Mouse (Mus musculus): ENCODE measurements at regions not wholly inside any gene's neighbourhood (a gene's known extent, or its start where the extent isn't known, plus 50 kb on each side); places are given as distances from the start of the nearest gene placed in this dataset.

DNA sequence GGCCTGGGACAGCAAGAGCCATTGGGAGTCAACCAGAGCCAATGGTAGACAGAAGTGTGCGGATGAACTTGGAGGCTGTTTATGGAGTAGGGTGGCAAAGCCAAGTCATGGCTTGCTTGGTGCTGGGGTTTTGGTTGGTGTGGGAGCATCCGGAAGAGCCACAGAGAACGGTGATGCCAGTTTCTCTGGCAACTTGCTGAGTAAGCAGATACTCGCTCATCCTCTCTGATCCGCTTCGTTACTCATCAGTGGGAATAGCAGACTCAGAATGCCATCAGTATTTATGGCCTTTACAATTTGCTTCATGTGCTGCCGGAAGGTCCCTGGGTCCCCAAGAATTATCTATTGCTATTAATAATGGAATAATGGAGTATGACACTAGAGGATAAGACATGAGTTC lies 1202.9 kb upstream of the A1bg start:
- no peak for DNase-seq (ENCODE audit: low read depth, low spot score)
- Histone ChIP-seq H3K36me3 (ENCODE audit: control insufficient read depth, insufficient read depth, low read length, poor library complexity, severe bottlenecking) (peaks cover 12% of the 10 kb centered on the region; the same call in 1 of the 2 replicates), H3K9ac (ENCODE audit: insufficient read depth, low read depth, low read length, poor library complexity, severe bottlenecking) (no peak overlapping the region), H3K9me3 (ENCODE audit: control insufficient read depth, insufficient read depth, low read depth, low read length) (no peaks in the 10 kb centered on the region), H3K4me3 (ENCODE audit: insufficient read depth in 1 of 2, low read depth in 1 of 2, low read length in 2 of 2, poor library complexity in 1 of 2, severe bottlenecking in 1 of 2) (no peak overlapping the region), H3K27ac (ENCODE audit: insufficient read depth, low read depth, low read length, poor library complexity, severe bottlenecking) (no peak overlapping the region), H3K4me1 (ENCODE audit: control insufficient read depth in 2 of 2, insufficient read depth in 2 of 2, low read length in 2 of 2, poor library complexity in 1 of 2) (peaks cover 6 to 45% of the 10 kb centered on the region in 2 experiments; a peak in 3 of 4 replicates)
- in situ Hi-C loops (cut with MboI; ENCODE audit: low sequenced_read_pairs in 2 of 2, unreplicated experiment in 2 of 2) = no loop called here
- TF ChIP-seq MAFK (IDR thresholded peaks at IDR 0.05; ENCODE audit: insufficient read depth, low read depth, low read length) (peak; percentile 77), ZNF384 (IDR thresholded peaks at IDR 0.05; ENCODE audit: low read depth, low read length) (no peak), ZC3H11A (IDR thresholded peaks at IDR 0.05; ENCODE audit: borderline replicate concordance, low read depth, low read length) (no peak)

DNA sequence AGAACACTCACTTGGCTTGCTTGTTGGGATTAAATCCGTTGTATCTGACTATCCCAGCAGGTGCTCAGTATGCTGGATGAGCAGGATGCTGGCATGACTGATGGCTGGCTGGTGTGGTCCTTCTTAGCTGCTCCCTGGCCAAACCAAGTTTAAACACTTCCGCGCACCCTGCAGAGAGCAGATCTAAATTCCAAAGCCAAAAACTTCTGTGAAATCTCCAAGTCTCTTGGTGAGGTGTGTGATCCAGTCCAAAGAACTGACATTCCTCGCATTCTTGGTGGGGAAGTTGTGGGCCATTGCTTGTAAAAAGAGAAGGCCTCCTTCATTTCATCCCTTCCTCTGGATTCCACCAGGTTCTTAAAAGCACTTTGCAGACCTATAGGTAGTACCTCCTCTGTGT lies 1200.9 kb upstream of the A1bg start:
- peak; percentile 63 for DNase-seq (ENCODE audit: low read depth, low spot score)
- Histone ChIP-seq H3K9ac (ENCODE audit: insufficient read depth, low read depth, low read length, poor library complexity, severe bottlenecking) (no peak overlapping the region), H3K36me3 (ENCODE audit: control insufficient read depth, insufficient read depth, low read length, poor library complexity, severe bottlenecking) (peaks cover 9% of the 10 kb centered on the region; the same call in 1 of the 2 replicates), H3K27ac (ENCODE audit: insufficient read depth, low read depth, low read length, poor library complexity, severe bottlenecking) (no peak overlapping the region; the same call in 1 of the 2 replicates), H3K9me3 (ENCODE audit: control insufficient read depth, insufficient read depth, low read depth, low read length) (no peaks in the 10 kb centered on the region), H3K4me1 (ENCODE audit: control insufficient read depth in 2 of 2, insufficient read depth in 2 of 2, low read length in 2 of 2, poor library complexity in 1 of 2) (peaks cover 6 to 42% of the 10 kb centered on the region in 2 experiments; a peak in 3 of 4 replicates), H3K4me3 (ENCODE audit: insufficient read depth in 1 of 2, low read depth in 1 of 2, low read length in 2 of 2, poor library complexity in 1 of 2, severe bottlenecking in 1 of 2) (no peak overlapping the region)
- TF ChIP-seq ZNF384 (IDR thresholded peaks at IDR 0.05; ENCODE audit: low read depth, low read length) (no peak), ZC3H11A (IDR thresholded peaks at IDR 0.05; ENCODE audit: borderline replicate concordance, low read depth, low read length) (no peak), CHD2 (IDR thresholded peaks at IDR 0.05; ENCODE audit: low read depth, low read length) (no peak), MAFK (IDR thresholded peaks at IDR 0.05; ENCODE audit: insufficient read depth, low read depth, low read length) (no peak), HCFC1 (IDR thresholded peaks at IDR 0.05; ENCODE audit: borderline replicate concordance, insufficient read depth, low read length) (no peak)
- in situ Hi-C loops (cut with MboI; ENCODE audit: low sequenced_read_pairs in 2 of 2, unreplicated experiment in 2 of 2) = no loop called here

DNA sequence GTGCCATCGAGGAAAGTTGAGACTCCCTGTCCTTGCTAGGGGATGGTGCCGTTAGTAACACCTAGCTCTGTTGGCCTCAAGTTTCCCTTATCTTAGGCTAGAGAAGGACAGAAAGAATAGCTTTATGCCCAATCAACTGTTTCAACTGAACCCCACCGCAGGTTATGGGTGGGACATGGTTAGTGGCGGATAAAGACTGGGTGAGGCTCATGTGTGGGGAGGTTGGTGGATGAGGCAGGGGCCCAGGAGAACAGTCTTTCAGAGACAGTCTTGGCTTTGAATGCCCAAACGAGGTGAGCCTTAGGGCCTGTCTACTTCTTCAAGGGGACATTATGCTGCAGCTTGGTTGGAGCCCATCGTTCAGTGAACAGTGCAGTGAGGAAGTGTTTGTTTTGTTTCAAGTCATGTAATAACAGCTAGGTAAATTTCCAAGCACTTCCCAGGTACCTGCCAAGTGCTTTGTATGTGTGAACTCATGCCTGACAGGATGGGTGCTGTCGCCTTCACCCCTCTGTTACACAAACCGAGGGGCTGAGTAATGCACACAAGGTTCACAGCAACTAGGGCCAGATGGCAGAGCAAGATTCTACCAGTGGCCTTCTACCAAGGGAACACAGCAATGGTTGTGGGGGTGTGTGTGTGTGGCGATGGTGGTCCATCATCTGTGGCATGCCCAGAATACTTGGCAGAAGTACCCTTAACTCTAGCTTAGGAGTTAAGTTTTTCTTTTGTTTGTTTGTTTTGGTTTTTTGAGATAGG lies 1199.6 kb upstream of the A1bg start:
- Histone ChIP-seq H3K4me3 (ENCODE audit: insufficient read depth in 1 of 2, low read depth in 1 of 2, low read length in 2 of 2, poor library complexity in 1 of 2, severe bottlenecking in 1 of 2) (no peak overlapping the region), H3K36me3 (ENCODE audit: control insufficient read depth, insufficient read depth, low read length, poor library complexity, severe bottlenecking) (peaks cover 9% of the 10 kb centered on the region; the same call in 1 of the 2 replicates), H3K27ac (ENCODE audit: insufficient read depth, low read depth, low read length, poor library complexity, severe bottlenecking) (no peak overlapping the region), H3K4me1 (ENCODE audit: control insufficient read depth in 2 of 2, insufficient read depth in 2 of 2, low read length in 2 of 2, poor library complexity in 1 of 2) (peaks cover 0 to 44% of the 10 kb centered on the region in 2 experiments; a peak in 2 of 4 replicates), H3K9ac (ENCODE audit: insufficient read depth, low read depth, low read length, poor library complexity, severe bottlenecking) (no peak overlapping the region), H3K9me3 (ENCODE audit: control insufficient read depth, insufficient read depth, low read depth, low read length) (no peaks in the 10 kb centered on the region)
- in situ Hi-C loops (cut with MboI; ENCODE audit: low sequenced_read_pairs in 2 of 2, unreplicated experiment in 2 of 2) = no loop called here
- no peak for DNase-seq (ENCODE audit: low read depth, low spot score)
- TF ChIP-seq ZC3H11A (IDR thresholded peaks at IDR 0.05; ENCODE audit: borderline replicate concordance, low read depth, low read length) (no peak), MAFK (IDR thresholded peaks at IDR 0.05; ENCODE audit: insufficient read depth, low read depth, low read length) (no peak), ZNF384 (IDR thresholded peaks at IDR 0.05; ENCODE audit: low read depth, low read length) (no peak), HCFC1 (IDR thresholded peaks at IDR 0.05; ENCODE audit: borderline replicate concordance, insufficient read depth, low read length) (no peak), CHD2 (IDR thresholded peaks at IDR 0.05; ENCODE audit: low read depth, low read length) (no peak)

DNA sequence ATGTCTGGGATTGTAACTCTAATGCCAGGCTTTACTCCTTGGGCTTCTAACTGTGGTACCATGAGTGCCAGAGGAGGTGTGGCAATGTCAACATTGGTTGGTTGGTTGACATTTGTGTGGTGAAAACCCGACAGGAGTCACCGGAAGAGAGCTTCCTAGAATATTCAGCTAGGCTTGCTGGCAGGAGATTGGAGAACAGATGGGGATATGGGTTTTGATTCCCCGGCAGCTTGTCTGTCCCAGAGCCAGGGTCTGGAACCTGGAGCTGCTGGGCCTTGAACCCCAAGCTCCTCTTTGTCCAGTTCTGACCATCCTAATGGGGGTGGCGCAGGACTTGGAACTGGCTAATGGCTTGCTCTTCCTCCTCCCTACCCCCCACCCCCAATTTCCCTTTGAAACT lies 1198.9 kb upstream of the A1bg start:
- Histone ChIP-seq H3K4me3 (ENCODE audit: insufficient read depth in 1 of 2, low read depth in 1 of 2, low read length in 2 of 2, poor library complexity in 1 of 2, severe bottlenecking in 1 of 2) (no peak overlapping the region), H3K27ac (ENCODE audit: insufficient read depth, low read depth, low read length, poor library complexity, severe bottlenecking) (no peak overlapping the region), H3K9me3 (ENCODE audit: control insufficient read depth, insufficient read depth, low read depth, low read length) (no peaks in the 10 kb centered on the region), H3K9ac (ENCODE audit: insufficient read depth, low read depth, low read length, poor library complexity, severe bottlenecking) (no peak overlapping the region), H3K4me1 (ENCODE audit: control insufficient read depth in 2 of 2, insufficient read depth in 2 of 2, low read length in 2 of 2, poor library complexity in 1 of 2) (peaks cover 0 to 39% of the 10 kb centered on the region in 2 experiments; a peak in 2 of 4 replicates), H3K36me3 (ENCODE audit: control insufficient read depth, insufficient read depth, low read length, poor library complexity, severe bottlenecking) (peaks cover 9% of the 10 kb centered on the region; the same call in 1 of the 2 replicates)
- no peak for DNase-seq (ENCODE audit: low read depth, low spot score)
- TF ChIP-seq CHD2 (IDR thresholded peaks at IDR 0.05; ENCODE audit: low read depth, low read length) (no peak), ZNF384 (IDR thresholded peaks at IDR 0.05; ENCODE audit: low read depth, low read length) (no peak), HCFC1 (IDR thresholded peaks at IDR 0.05; ENCODE audit: borderline replicate concordance, insufficient read depth, low read length) (no peak), ZC3H11A (IDR thresholded peaks at IDR 0.05; ENCODE audit: borderline replicate concordance, low read depth, low read length) (no peak), MAFK (IDR thresholded peaks at IDR 0.05; ENCODE audit: insufficient read depth, low read depth, low read length) (no peak)
- in situ Hi-C loops (cut with MboI; ENCODE audit: low sequenced_read_pairs in 2 of 2, unreplicated experiment in 2 of 2) = no loop called here

Data from ES-E14 (cell line).